Mouse (Mus musculus) spleen, adult 18-20 months (tissue): ENCODE measurements around the gene Map3k5.

Experiments
- DNase-seq, 2 experiments: peaks; one replicate each; pipeline ENCODE4 v3.0.0; 2022; ENCODE audit warnings: mixed read lengths in 2 of 2

Gene Map3k5

GRCm38 (mm10) chr10:19935821-19936367 lies 1.6 kb downstream of the Map3k5 start:
- no peak for DNase-seq

GRCm38 (mm10) chr10:19936961-19937708 lies 2.9 kb downstream of the Map3k5 start:
- no peak for DNase-seq

GRCm38 (mm10) chr10:19938738-19939137 lies 4.5 kb downstream of the Map3k5 start:
- DNase-seq = no peak

- peak; percentile 33 to 35 for DNase-seq
Observed at GRCm38 (mm10) chr10:19939282-19939705, 5.0 kb downstream of the Map3k5 start.

- no peak for DNase-seq
Observed at GRCm38 (mm10) chr10:19940127-19940526, 5.9 kb downstream of the Map3k5 start.

- no peak for DNase-seq
Observed at GRCm38 (mm10) chr10:19940626-19941025, 6.4 kb downstream of the Map3k5 start.

- no peak for DNase-seq
Observed at GRCm38 (mm10) chr10:19941063-19941462, 6.8 kb downstream of the Map3k5 start.

- DNase-seq = no peak
Observed at GRCm38 (mm10) chr10:19941914-19942313, 7.6 kb downstream of the Map3k5 start.

GRCm38 (mm10) chr10:19942621-19943020 lies 8.3 kb downstream of the Map3k5 start:
- DNase-seq = no peak

GRCm38 (mm10) chr10:19945651-19946050 lies 11.4 kb downstream of the Map3k5 start:
- no peak for DNase-seq

GRCm38 (mm10) chr10:19946644-19947043 lies 12.4 kb downstream of the Map3k5 start:
- no peak for DNase-seq

- no peak for DNase-seq
Observed at GRCm38 (mm10) chr10:19947441-19947840, 13.2 kb downstream of the Map3k5 start.

- DNase-seq = no peak
Observed at GRCm38 (mm10) chr10:19947901-19948300, 13.6 kb downstream of the Map3k5 start.

- no peak for DNase-seq
Observed at GRCm38 (mm10) chr10:19948381-19948780, 14.1 kb downstream of the Map3k5 start.

GRCm38 (mm10) chr10:19949106-19949505 lies 14.8 kb downstream of the Map3k5 start:
- DNase-seq = no peak

GRCm38 (mm10) chr10:19953032-19953761 lies 18.9 kb downstream of the Map3k5 start:
- DNase-seq = peak; percentile 24 to 42

GRCm38 (mm10) chr10:19954572-19954971 lies 20.3 kb downstream of the Map3k5 start:
- no peak for DNase-seq

- no peak for DNase-seq
Observed at GRCm38 (mm10) chr10:19955817-19956216, 21.5 kb downstream of the Map3k5 start.

- no peak for DNase-seq
Observed at GRCm38 (mm10) chr10:19956745-19957144, 22.5 kb downstream of the Map3k5 start.

- no peak for DNase-seq
Observed at GRCm38 (mm10) chr10:19960831-19961380, 26.6 kb downstream of the Map3k5 start.

- no peak for DNase-seq
Observed at GRCm38 (mm10) chr10:19962746-19963145, 28.5 kb downstream of the Map3k5 start.

- no peak for DNase-seq
Observed at GRCm38 (mm10) chr10:19963206-19963605, 28.9 kb downstream of the Map3k5 start.

- no peak for DNase-seq
Observed at GRCm38 (mm10) chr10:19964105-19964504, 29.8 kb downstream of the Map3k5 start.

- DNase-seq = no peak
Observed at GRCm38 (mm10) chr10:19966597-19966996, 32.3 kb downstream of the Map3k5 start.
